Mouse (Mus musculus) forebrain, embryonic 12.5 days (tissue): ENCODE measurements at regions not wholly inside any gene's neighbourhood (a gene's known extent, or its start where the extent isn't known, plus 50 kb on each side); places are given as distances from the start of the nearest gene placed in this dataset.

Experiments
- ATAC-seq: fragments of 200-750 bp; cut with Nextera tagmentation; 2 replicates; pipeline ENCODE4 v1.8.0; 2017; ENCODE audit warnings: moderate TSS enrichment; ENCODE audit not compliant: low FRiP score
- H3K27ac ChIP-seq: fragments of 300-500 bp; sonication (generic); 2 replicates; pipeline ENCODE4 v1.5.1; 2016; ENCODE audit warnings: mild to moderate bottlenecking
- H3K27me3 ChIP-seq: fragments of 300-500 bp; sonication (generic); 2 replicates; pipeline ENCODE4 v1.6.1; 2016; ENCODE audit warnings: mild to moderate bottlenecking
- H3K36me3 ChIP-seq: fragments of 300-500 bp; sonication (generic); replicated peaks from 2 replicates; pipeline ENCODE4 v1.6.1; 2016; ENCODE audit warnings: mild to moderate bottlenecking
- H3K4me1 ChIP-seq: fragments of 300-500 bp; sonication (generic); 2 replicates; pipeline ENCODE4 v1.6.1; 2016
- H3K4me2 ChIP-seq: fragments of 300-500 bp; sonication (generic); 2 replicates; pipeline ENCODE4 v1.6.1; 2016; ENCODE audit warnings: mild to moderate bottlenecking, moderate library complexity
- H3K4me3 ChIP-seq: fragments of 300-500 bp; sonication (generic); replicated peaks from 2 replicates; pipeline ENCODE4 v1.5.1; 2016; ENCODE audit warnings: mild to moderate bottlenecking
- H3K9ac ChIP-seq: fragments of 300-500 bp; sonication (generic); 2 replicates; pipeline ENCODE4 v1.6.1; 2016; ENCODE audit warnings: mild to moderate bottlenecking
- H3K9me3 ChIP-seq: fragments of 300-500 bp; sonication (generic); 2 replicates; pipeline ENCODE4 v1.6.1; 2016
- WGBS: fragments of 180-500 bp; shearing (Covaris S2); methylation state at CpG from one replicate; pipeline ENCODE4 v1.1.7; 2016; 5-methylcytosine and 5-hydroxymethylcytosine counted together

GRCm38 (mm10) chr12:7918385-7918784 is 59.1 kb upstream of the Apob start:
- H3K4me3 ChIP-seq = no peak overlapping the region
- H3K9ac ChIP-seq = no peak overlapping the region
- H3K9me3 ChIP-seq = no peaks in the 10 kb centered on the region
- no peaks in the 10 kb centered on the region for H3K36me3 ChIP-seq
- no peak overlapping the region for H3K27ac ChIP-seq
- no peaks in the 10 kb centered on the region for H3K4me1 ChIP-seq
- ATAC-seq = no peak
- H3K27me3 ChIP-seq = no peaks in the 10 kb centered on the region
- WGBS = 76% methylated on average over 1 of the region's 1 CpGs
- H3K4me2 ChIP-seq = no peak overlapping the region

- ATAC-seq = no peak
- Histone ChIP-seq H3K9ac (no peak overlapping the region), H3K27ac (no peak overlapping the region), H3K4me3 (no peak overlapping the region), H3K36me3 (no peaks in the 10 kb centered on the region), H3K4me1 (no peaks in the 10 kb centered on the region), H3K4me2 (no peak overlapping the region), H3K9me3 (no peaks in the 10 kb centered on the region), H3K27me3 (no peaks in the 10 kb centered on the region)
- 87% methylated on average over 4 of the region's 4 CpGs for WGBS
Measured at GRCm38 (mm10) chr12:7918967-7919708, 58.3 kb upstream of the Apob start.

GRCm38 (mm10) chr12:7919709-7920324 is 57.6 kb upstream of the Apob start:
- Histone ChIP-seq H3K9me3 (no peaks in the 10 kb centered on the region), H3K9ac (no peak overlapping the region), H3K27me3 (no peaks in the 10 kb centered on the region), H3K4me1 (no peaks in the 10 kb centered on the region), H3K4me2 (no peak overlapping the region), H3K4me3 (no peak overlapping the region), H3K36me3 (no peaks in the 10 kb centered on the region), H3K27ac (no peak overlapping the region)
- ATAC-seq = no peak
- WGBS = 75% methylated on average over 2 of the region's 2 CpGs

- whole genome bisulfite sequencing = 87% methylated on average over 1 of the region's 1 CpGs
- Histone ChIP-seq H3K27ac (no peak overlapping the region), H3K4me3 (no peak overlapping the region), H3K27me3 (no peaks in the 10 kb centered on the region), H3K36me3 (no peaks in the 10 kb centered on the region), H3K4me1 (no peaks in the 10 kb centered on the region), H3K4me2 (no peak overlapping the region), H3K9me3 (no peaks in the 10 kb centered on the region), H3K9ac (no peak overlapping the region)
- ATAC-seq = no peak
Measured at GRCm38 (mm10) chr12:7920888-7921287, 56.6 kb upstream of the Apob start.
